Mouse (Mus musculus) lung, postnatal 0 days (tissue): ENCODE results near the gene Ptgir.

ENCODE experiments used
- CTCF ChIP-seq: IDR thresholded peaks from 2 replicates; pipeline ENCODE4 v1.5.1; 2016; ENCODE audit warnings: antibody characterized with exemption, mild to moderate bottlenecking
- EP300 ChIP-seq: IDR thresholded peaks from 2 replicates; pipeline ENCODE4 v1.6.1; 2016; ENCODE audit warnings: antibody characterized with exemption, mild to moderate bottlenecking, control low read depth

DNA sequence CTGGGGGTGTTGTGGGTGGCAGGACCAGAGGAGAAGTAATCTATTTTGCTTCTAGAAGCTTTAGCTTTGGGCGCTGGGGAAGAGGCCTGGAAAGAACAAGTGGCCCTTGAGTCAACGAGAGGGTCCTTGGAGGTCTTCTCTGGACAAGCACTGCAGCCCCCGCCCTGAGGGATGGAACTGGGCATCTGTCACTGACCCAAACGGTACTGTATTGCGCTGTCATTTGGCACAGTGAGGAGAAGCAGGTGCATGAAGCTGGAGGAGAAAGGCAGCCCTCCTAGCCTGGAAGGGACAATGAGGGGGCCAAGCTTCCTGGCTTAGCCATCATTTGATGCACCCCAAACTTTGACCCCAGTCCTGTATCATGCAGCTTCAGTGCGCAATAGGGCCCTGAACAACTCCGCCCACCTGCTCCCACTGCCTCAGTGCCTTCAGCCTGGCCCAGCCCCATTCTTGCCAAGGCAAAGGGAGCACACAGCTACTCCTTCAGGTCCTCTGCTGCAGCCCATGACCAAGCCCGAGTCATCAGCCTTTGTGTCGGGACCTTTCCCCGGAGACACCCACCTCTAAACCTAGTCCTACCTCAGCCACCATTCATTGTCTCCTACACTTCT is 16.2 kb downstream of the Ptgir start:
- TF ChIP-seq EP300, result no peak
- TF ChIP-seq CTCF, result no peak
